Comparison of ENCODE assay signal across 19 mouse cellular contexts in genomic region chr7:101160266-101160665, GRCm38 (mm10).
A peak's percentile ranks its signal among the peaks of the same experiment; 100 is the strongest.
DNase-seq lines count a peak whose midpoint lies in the region; ATAC-seq lines count a peak whose summit lies in the region.
"Had no signal": no experiment of that assay in that cellular context is flagged by ENCODE, and none has a peak within 500 bp of the region (broad histone marks: within the 10 kb centered on the region; RNA-seq: fewer than 3 reads in every experiment).

No protein-coding gene starts in this region.

- H3K4me2 ChIP-seq in hindbrain, embryonic 12.5 days (replicated peaks), result no peak overlapping the region
- no peak overlapping the region for H3K4me2 ChIP-seq in hindbrain, embryonic 14.5 days (replicated peaks)
- H3K4me2 ChIP-seq in forebrain, embryonic 12.5 days, result no peak overlapping the region
- H3K4me2 ChIP-seq in midbrain, embryonic 14.5 days (ENCODE audit: low read length), result no peak overlapping the region
- H3K4me2 ChIP-seq: heart, embryonic 11.5 days; liver, embryonic 12.5 days; lung, embryonic 15.5 days had no signal

- H3K9me3 ChIP-seq in hindbrain, embryonic 12.5 days (replicated peaks), result no peaks in the 10 kb centered on the region
- no peaks in the 10 kb centered on the region for H3K9me3 ChIP-seq in hindbrain, embryonic 14.5 days (ENCODE audit: control insufficient read depth, low read length)
- H3K9me3 ChIP-seq in forebrain, embryonic 12.5 days, result no peaks in the 10 kb centered on the region
- no peaks in the 10 kb centered on the region for H3K9me3 ChIP-seq in midbrain, embryonic 14.5 days (ENCODE audit: control insufficient read depth, low read length)
- H3K9me3 ChIP-seq: limb, embryonic 10.5 days; liver, embryonic 12.5 days; lung, embryonic 15.5 days had no signal

- H3K27ac ChIP-seq in hindbrain, embryonic 12.5 days, result no peak overlapping the region
- H3K27ac ChIP-seq in hindbrain, embryonic 14.5 days, result no peak overlapping the region
- peak overlapping the region; percentile 73; the same call in 1 of the 2 replicates for H3K27ac ChIP-seq in forebrain, embryonic 12.5 days
- H3K27ac ChIP-seq in midbrain, embryonic 14.5 days (replicated peaks; ENCODE audit: low read depth, low read length), result peak overlapping the region; percentile 33; the same call in 1 of the 2 replicates
- H3K27ac ChIP-seq: limb, embryonic 10.5 days; liver, embryonic 12.5 days; lung, embryonic 15.5 days had no signal

- ATAC-seq in hindbrain, embryonic 12.5 days (ENCODE audit: low FRiP score), result peak; percentile 71; the same call in 1 of the 2 replicates
- ATAC-seq in hindbrain, embryonic 14.5 days (ENCODE audit: low FRiP score), result no peak
- ATAC-seq in forebrain, embryonic 12.5 days (ENCODE audit: low FRiP score), result peak; percentile 90
- ATAC-seq in midbrain, embryonic 14.5 days (ENCODE audit: low FRiP score, low TSS enrichment), result no peak; the same call in 1 of the 2 replicates
- ATAC-seq: intestine, postnatal 0 days; liver, embryonic 12.5 days had no signal

- H3K27me3 ChIP-seq in hindbrain, embryonic 12.5 days, result no peaks in the 10 kb centered on the region
- H3K27me3 ChIP-seq in hindbrain, embryonic 14.5 days (ENCODE audit: control insufficient read depth, insufficient read depth, low read length), result no peaks in the 10 kb centered on the region
- H3K27me3 ChIP-seq in forebrain, embryonic 12.5 days, result no peaks in the 10 kb centered on the region
- no peaks in the 10 kb centered on the region for H3K27me3 ChIP-seq in midbrain, embryonic 14.5 days (ENCODE audit: control insufficient read depth, insufficient read depth, low read length)
- H3K27me3 ChIP-seq: liver, embryonic 12.5 days; lung, embryonic 15.5 days had no signal

- H3K4me3 ChIP-seq in hindbrain, embryonic 12.5 days, result no peak overlapping the region
- H3K4me3 ChIP-seq in hindbrain, embryonic 14.5 days (replicated peaks; ENCODE audit: low read length), result no peak overlapping the region
- H3K4me3 ChIP-seq in forebrain, embryonic 12.5 days (replicated peaks), result no peak overlapping the region
- no peak overlapping the region for H3K4me3 ChIP-seq in midbrain, embryonic 14.5 days (replicated peaks; ENCODE audit: low read depth, low read length)
- H3K4me3 ChIP-seq: limb, embryonic 10.5 days; liver, embryonic 12.5 days; lung, embryonic 15.5 days; myocyte had no signal

- 50% methylated on average over 2 of the region's 2 CpGs for WGBS in hindbrain, embryonic 12.5 days
- 28% methylated on average over 2 of the region's 2 CpGs for WGBS in hindbrain, embryonic 14.5 days
- WGBS in forebrain, embryonic 12.5 days, result 9% methylated on average over 2 of the region's 2 CpGs
- 10% methylated on average over 2 of the region's 2 CpGs for WGBS in midbrain, embryonic 14.5 days

- H3K9ac ChIP-seq in hindbrain, embryonic 12.5 days, result no peak overlapping the region
- H3K9ac ChIP-seq in hindbrain, embryonic 14.5 days, result no peak overlapping the region
- no peak overlapping the region for H3K9ac ChIP-seq in forebrain, embryonic 12.5 days
- no peak overlapping the region for H3K9ac ChIP-seq in midbrain, embryonic 14.5 days (replicated peaks; ENCODE audit: low read length)
- H3K9ac ChIP-seq: liver, embryonic 12.5 days; lung, embryonic 15.5 days had no signal

- H3K36me3 ChIP-seq in hindbrain, embryonic 12.5 days, result no peaks in the 10 kb centered on the region
- no peaks in the 10 kb centered on the region for H3K36me3 ChIP-seq in hindbrain, embryonic 14.5 days (replicated peaks; ENCODE audit: control insufficient read depth, insufficient read depth)
- H3K36me3 ChIP-seq in forebrain, embryonic 12.5 days (replicated peaks), result no peaks in the 10 kb centered on the region
- no peaks in the 10 kb centered on the region for H3K36me3 ChIP-seq in midbrain, embryonic 14.5 days (ENCODE audit: control insufficient read depth, insufficient read depth, low read length)
- H3K36me3 ChIP-seq: limb, embryonic 10.5 days; liver, embryonic 12.5 days; lung, embryonic 15.5 days had no signal

- no peaks in the 10 kb centered on the region for H3K4me1 ChIP-seq in hindbrain, embryonic 12.5 days
- H3K4me1 ChIP-seq in hindbrain, embryonic 14.5 days (replicated peaks; ENCODE audit: control insufficient read depth, insufficient read depth, low read length), result peaks cover 2% of the 10 kb centered on the region; the same call in 1 of the 2 replicates
- H3K4me1 ChIP-seq in forebrain, embryonic 12.5 days, result peaks cover 20% of the 10 kb centered on the region
- peaks cover 5% of the 10 kb centered on the region; the same call in 1 of the 2 replicates for H3K4me1 ChIP-seq in midbrain, embryonic 14.5 days (ENCODE audit: control insufficient read depth, insufficient read depth, low read length)
- H3K4me1 ChIP-seq: liver, embryonic 12.5 days had no signal

- DNase-seq in hindbrain, embryonic 14.5 days (ENCODE audit: low spot score), result no peak
- peak; percentile 33 for DNase-seq in brain, adult 2 months (ENCODE audit: low read depth, low spot score)
- peak; percentile 53 for DNase-seq in midbrain, embryonic 14.5 days
- no peak for DNase-seq in gastrocnemius, postnatal 25 days
- DNase-seq in urinary bladder, postnatal 10 days (ENCODE audit: low spot score), result no peak
- DNase-seq: adrenal gland, adult 2 months; cerebellum, adult 9-11 months; gastrocnemius, postnatal 36 days; heart, postnatal 36 days; kidney, postnatal 14 days; right cerebral cortex, postnatal 4 days had no signal

Comparison
In these comparisons a context has a peak if more than half of its experiments do, and no peak if none do; other contexts are left out.
1. ATAC-seq: peak in hindbrain, embryonic 12.5 days (single experiment) and forebrain, embryonic 12.5 days (single experiment); none in hindbrain, embryonic 14.5 days (single experiment) and midbrain, embryonic 14.5 days (single experiment).
2. H3K27ac ChIP-seq: peak in forebrain, embryonic 12.5 days (single experiment) and midbrain, embryonic 14.5 days (single experiment); none in hindbrain, embryonic 12.5 days (single experiment) and hindbrain, embryonic 14.5 days (single experiment).
3. DNase-seq: peak in brain, adult 2 months (single experiment) and midbrain, embryonic 14.5 days (single experiment); none in hindbrain, embryonic 14.5 days (single experiment), gastrocnemius, postnatal 25 days (single experiment) and urinary bladder, postnatal 10 days (single experiment).